Mouse (Mus musculus) testis, adult 2 months (tissue): ENCODE measurements around the gene Lamb2.

Experiments used
- CTCF ChIP-seq: fragments of 200-500 bp; IDR thresholded peaks from 2 replicates; pipeline ENCODE4 v1.5.1; 2012; ENCODE audit warnings: low read depth, mild to moderate bottlenecking, inconsistent platforms, low read length, moderate library complexity; ENCODE audit not compliant: control insufficient read depth, insufficient read depth, insufficient replicate concordance
- POLR2A ChIP-seq: fragments of 200-500 bp; IDR thresholded peaks from 2 replicates; pipeline ENCODE4 v1.6.1; 2012; ENCODE audit warnings: low read depth, mild to moderate bottlenecking, inconsistent platforms, low read length, moderate library complexity; ENCODE audit not compliant: control insufficient read depth

DNA sequence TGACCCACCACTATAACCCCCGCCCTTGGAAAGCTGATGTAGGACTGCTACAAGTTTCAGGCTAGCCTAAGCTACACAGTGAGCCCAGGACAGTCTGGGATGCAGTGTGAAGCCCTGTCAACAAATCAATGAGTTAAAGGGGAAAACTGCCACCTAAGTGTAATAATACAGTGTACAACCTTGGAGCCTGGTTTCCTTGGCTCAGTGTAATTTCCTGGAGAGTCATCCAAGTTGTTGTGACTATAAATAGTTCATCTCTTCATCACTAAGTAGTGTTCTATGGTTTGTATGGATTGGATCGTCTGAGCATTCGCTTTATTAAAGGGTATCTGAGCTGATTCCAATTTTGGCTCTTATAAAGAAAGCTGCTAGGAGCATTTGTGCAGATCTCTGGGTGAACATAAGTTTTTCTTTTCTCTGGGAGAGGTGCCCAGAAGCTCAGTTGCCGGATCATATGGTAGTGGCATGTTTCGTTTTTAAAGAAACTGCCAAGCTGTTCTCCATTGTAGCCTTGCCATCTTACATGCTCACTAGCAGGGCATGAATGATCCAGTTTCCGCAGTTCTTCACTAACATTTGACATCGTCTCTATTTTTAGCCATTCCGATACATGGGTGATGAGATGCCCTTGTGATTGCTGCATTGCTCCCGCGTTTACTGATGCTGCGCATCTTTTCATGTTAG, 38.2 kb upstream of the Lamb2 start:
- no peak for TF ChIP-seq CTCF
- no peak for TF ChIP-seq POLR2A
